Mouse (Mus musculus) forebrain, embryonic 11.5 days (tissue): ENCODE results near the gene Tcam1. TPM values are rescaled to one million over a fixed set of nuclear protein-coding genes. Genes with fewer than 3 reads are reported as not detected.

Experiments
- ATAC-seq: fragments of 200-750 bp; cut with Nextera tagmentation; replicated peaks from 2 replicates; pipeline ENCODE4 v1.8.0; 2017; ENCODE audit warnings: moderate TSS enrichment; ENCODE audit not compliant: low FRiP score
- DNase-seq: peaks from one replicate; pipeline ENCODE4 v3.0.0-alpha.2; 2017; ENCODE audit warnings: low spot score
- H3K27ac ChIP-seq: fragments of 300-500 bp; sonication (generic); 2 replicates; pipeline ENCODE4 v1.5.1; 2014; ENCODE audit warnings: low read depth, low read length
- H3K27me3 ChIP-seq: fragments of 300-500 bp; sonication (generic); 2 replicates; pipeline ENCODE4 v1.6.1; 2014; ENCODE audit warnings: mild to moderate bottlenecking, low read length, mixed read lengths; ENCODE audit not compliant: control insufficient read depth, insufficient read depth
- H3K36me3 ChIP-seq: fragments of 300-500 bp; sonication (generic); 2 replicates; pipeline ENCODE4 v1.6.1; 2014; ENCODE audit warnings: mild to moderate bottlenecking, low read length, moderate library complexity, mixed read lengths; ENCODE audit not compliant: control insufficient read depth, insufficient read depth
- H3K4me1 ChIP-seq: fragments of 300-500 bp; sonication (generic); replicated peaks from 2 replicates; pipeline ENCODE4 v1.6.1; 2014; ENCODE audit warnings: low read length, mixed read lengths; ENCODE audit not compliant: control insufficient read depth, insufficient read depth
- H3K4me2 ChIP-seq: fragments of 300-500 bp; sonication (generic); 2 replicates; pipeline ENCODE4 v1.6.1; 2014; ENCODE audit warnings: low read depth, mild to moderate bottlenecking, low read length, moderate library complexity, mixed read lengths; ENCODE audit not compliant: severe bottlenecking
- H3K4me3 ChIP-seq: fragments of 300-500 bp; sonication (generic); 2 replicates; pipeline ENCODE4 v1.5.1; 2014; ENCODE audit warnings: low read depth, low read length
- H3K9ac ChIP-seq: fragments of 300-500 bp; sonication (generic); 2 replicates; pipeline ENCODE4 v1.6.1; 2014; ENCODE audit warnings: low read length
- H3K9me3 ChIP-seq: fragments of 300-500 bp; sonication (generic); 2 replicates; pipeline ENCODE4 v1.6.1; 2016; ENCODE audit warnings: low read length, mixed read lengths; ENCODE audit not compliant: control insufficient read depth
- WGBS: fragments of 180-500 bp; shearing (Covaris S2); extraction: QIAGEN DNeasy Blood & Tissue Kit; methylation state at CpG from one replicate; pipeline ENCODE4 v1.1.7; 2014; 5-methylcytosine and 5-hydroxymethylcytosine counted together
- polyA plus RNA-seq: library from polyadenylated mRNA; unstranded; fragments of >200 nt; fragmentation: Nextera tagmentation; extraction: Ambion mirVana; gene quantifications from 2 replicates; pipeline ENCODE4 v1.2.1, GENCODE M21; 2014

Tcam1 gene
- polyA plus RNA-seq, 1 experiment from 2014 or later = 0.15 TPM

DNA sequence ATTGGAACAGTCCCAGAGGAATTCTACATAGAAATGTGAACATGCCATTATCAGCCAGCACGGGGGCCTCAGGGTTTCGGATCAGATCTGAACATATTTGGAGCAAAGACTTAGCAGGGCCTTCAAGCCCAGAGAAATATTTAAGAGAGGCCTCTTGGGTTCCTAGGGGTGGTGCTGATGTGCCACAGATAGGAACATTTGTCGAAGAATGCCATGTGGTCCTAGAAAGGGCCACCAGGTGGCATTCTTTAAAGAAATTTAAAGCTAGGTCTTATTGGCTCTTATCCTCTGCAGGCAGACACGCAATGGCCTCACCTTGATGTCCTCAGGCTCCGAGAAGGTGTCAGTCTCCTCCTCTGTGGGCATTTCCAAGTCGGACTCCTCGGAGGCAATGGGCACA is 53.2 kb downstream of the Tcam1 start:
- Histone ChIP-seq H3K9me3 (no peaks in the 10 kb centered on the region), H3K4me3 (no peak overlapping the region), H3K27me3 (no peaks in the 10 kb centered on the region), H3K4me1 (no peaks in the 10 kb centered on the region), H3K36me3 (no peaks in the 10 kb centered on the region), H3K9ac (no peak overlapping the region), H3K4me2 (no peak overlapping the region), H3K27ac (no peak overlapping the region)
- no peak for DNase-seq
- WGBS = 74% methylated on average over 7 of the region's 7 CpGs
- no peak for ATAC-seq

DNA sequence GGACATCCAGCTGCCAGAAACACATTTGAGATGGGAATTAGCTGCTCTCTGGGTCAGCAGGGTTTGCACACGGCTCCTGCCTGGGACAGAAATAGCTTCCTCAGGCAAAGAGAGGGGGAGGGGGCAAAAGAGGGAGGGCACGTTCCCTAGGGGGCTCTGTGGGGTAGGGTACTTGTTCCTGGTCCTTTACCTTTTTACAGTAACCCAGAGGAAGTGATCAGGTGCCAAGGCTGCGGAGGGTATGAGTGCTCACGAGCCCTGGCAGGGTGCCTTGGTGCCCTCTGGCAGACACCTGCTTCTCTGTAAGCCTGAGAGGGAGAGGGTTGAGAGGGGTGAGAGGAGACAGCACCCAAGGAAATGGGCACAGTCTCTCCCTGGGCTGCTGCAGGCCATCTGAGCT is 56.0 kb downstream of the Tcam1 start:
- Histone ChIP-seq H3K4me2 (no peak overlapping the region), H3K4me3 (no peak overlapping the region), H3K27me3 (no peaks in the 10 kb centered on the region), H3K36me3 (no peaks in the 10 kb centered on the region), H3K4me1 (no peaks in the 10 kb centered on the region), H3K27ac (no peak overlapping the region), H3K9me3 (no peaks in the 10 kb centered on the region), H3K9ac (no peak overlapping the region)
- 63% methylated on average over 4 of the region's 4 CpGs for WGBS
- no peak for DNase-seq
- ATAC-seq = no peak

DNA sequence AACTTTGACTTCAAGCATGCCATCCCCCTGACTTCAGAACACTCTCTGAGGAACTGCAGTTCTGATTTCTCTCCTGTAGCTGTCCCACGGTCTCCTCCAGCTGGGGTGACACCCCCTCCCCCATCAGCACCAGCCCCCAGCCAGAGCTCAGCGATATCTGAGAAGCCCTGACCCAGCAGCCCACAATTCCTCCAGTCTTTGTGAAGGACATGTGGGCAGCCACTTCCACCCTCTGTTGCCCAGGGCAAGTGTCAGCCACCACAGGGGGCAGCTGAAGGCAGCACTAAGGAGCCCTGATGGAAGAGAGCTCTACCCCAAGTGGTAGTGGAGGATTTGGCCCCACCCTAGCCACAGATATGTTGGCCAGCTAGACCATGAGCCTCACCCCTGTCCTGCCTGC is 57.6 kb downstream of the Tcam1 start:
- DNase-seq (no peak), ATAC-seq (no peak)
- H3K4me3 ChIP-seq = no peak overlapping the region

DNA sequence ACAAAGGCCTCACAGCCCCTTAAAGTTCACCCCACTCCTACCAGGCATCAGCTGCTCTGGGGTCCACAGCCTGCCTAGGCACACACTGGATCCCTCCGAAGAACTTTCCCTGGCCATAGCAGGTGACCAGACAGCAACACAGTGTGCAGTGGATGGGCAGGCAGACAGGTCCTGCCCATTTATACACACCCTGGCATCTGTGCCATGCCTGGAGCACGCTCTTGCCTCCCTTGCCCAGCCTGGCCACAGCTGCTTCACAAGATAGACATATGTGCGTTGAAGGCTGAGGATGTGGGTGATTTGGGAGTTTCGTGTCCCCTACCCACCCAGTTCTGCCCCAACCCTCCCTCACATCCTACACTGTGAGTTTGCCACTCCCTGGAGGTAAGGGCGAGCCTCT is 61.6 kb downstream of the Tcam1 start:
- Histone ChIP-seq H3K9ac (no peak overlapping the region), H3K4me2 (no peak overlapping the region), H3K4me1 (no peaks in the 10 kb centered on the region), H3K36me3 (no peaks in the 10 kb centered on the region), H3K4me3 (no peak overlapping the region), H3K9me3 (no peaks in the 10 kb centered on the region), H3K27ac (no peak overlapping the region), H3K27me3 (no peaks in the 10 kb centered on the region)
- WGBS = 74% methylated on average over 5 of the region's 5 CpGs
- DNase-seq = no peak
- no peak for ATAC-seq

More for the DNA sequence above, 57.6 kb downstream of the Tcam1 start:
- H3K27me3 ChIP-seq = no peaks in the 10 kb centered on the region
- WGBS = 17% methylated on average over 2 of the region's 2 CpGs
- no peak overlapping the region for H3K4me2 ChIP-seq
- H3K36me3 ChIP-seq = no peaks in the 10 kb centered on the region
- H3K27ac ChIP-seq = no peak overlapping the region
- H3K9ac ChIP-seq = no peak overlapping the region
- H3K4me1 ChIP-seq = no peaks in the 10 kb centered on the region
- H3K9me3 ChIP-seq = no peaks in the 10 kb centered on the region

Other genes starting within 250 kb of the Tcam1 start
- gene Dcaf7, start 239.8 kb upstream of the Tcam1 start, polyA plus RNA-seq = 104 TPM in 2 replicates
- 8.8 and 9.9 TPM in 2 replicates for gene Taco1, start 210.6 kb upstream of the Tcam1 start, polyA plus RNA-seq
- gene Map3k3, start 192.1 kb upstream of the Tcam1 start, polyA plus RNA-seq = 20.6 and 23.5 TPM in 2 replicates
- gene Gm10840, start 115.8 kb upstream of the Tcam1 start, polyA plus RNA-seq = 1.2 TPM in 1 of 2 replicates, not detected in the other
- 309 and 337 TPM in 2 replicates for gene Limd2, start 115.8 kb upstream of the Tcam1 start, polyA plus RNA-seq
- gene Strada, start 74.5 kb upstream of the Tcam1 start, polyA plus RNA-seq = 41.8 and 43.6 TPM in 2 replicates
- 70.9 and 74.1 TPM in 2 replicates for gene Ccdc47, start 60.3 kb upstream of the Tcam1 start, polyA plus RNA-seq
- gene Ddx42, start 59.7 kb upstream of the Tcam1 start, polyA plus RNA-seq = 109 and 111 TPM in 2 replicates
- 70.1 and 71.1 TPM in 2 replicates for gene Ftsj3, start 20.6 kb upstream of the Tcam1 start, polyA plus RNA-seq
- 368 and 384 TPM in 2 replicates for gene Psmc5, start 20.5 kb upstream of the Tcam1 start, polyA plus RNA-seq
- 27.2 and 27.7 TPM in 2 replicates for gene Smarcd2, start 3.7 kb upstream of the Tcam1 start, polyA plus RNA-seq
- not detected in 2 replicates for gene Gh, start 25.2 kb downstream of the Tcam1 start, polyA plus RNA-seq
- gene Cd79b, start 38.1 kb downstream of the Tcam1 start, polyA plus RNA-seq = 0.31 and 0.79 TPM in 2 replicates
- gene Scn4a, start 76.6 kb downstream of the Tcam1 start, polyA plus RNA-seq = 0.11 TPM in 1 of 2 replicates, not detected in the other
- gene Prr29, start 88.8 kb downstream of the Tcam1 start, polyA plus RNA-seq = not detected in 2 replicates
- 13.3 and 14.1 TPM in 2 replicates for gene Icam2, start 111.4 kb downstream of the Tcam1 start, polyA plus RNA-seq
- gene Ern1, start 211.2 kb downstream of the Tcam1 start, polyA plus RNA-seq = 5.6 and 7.9 TPM in 2 replicates